Mouse (Mus musculus): ENCODE results near the gene Snx8.

Snx8 gene

DNA sequence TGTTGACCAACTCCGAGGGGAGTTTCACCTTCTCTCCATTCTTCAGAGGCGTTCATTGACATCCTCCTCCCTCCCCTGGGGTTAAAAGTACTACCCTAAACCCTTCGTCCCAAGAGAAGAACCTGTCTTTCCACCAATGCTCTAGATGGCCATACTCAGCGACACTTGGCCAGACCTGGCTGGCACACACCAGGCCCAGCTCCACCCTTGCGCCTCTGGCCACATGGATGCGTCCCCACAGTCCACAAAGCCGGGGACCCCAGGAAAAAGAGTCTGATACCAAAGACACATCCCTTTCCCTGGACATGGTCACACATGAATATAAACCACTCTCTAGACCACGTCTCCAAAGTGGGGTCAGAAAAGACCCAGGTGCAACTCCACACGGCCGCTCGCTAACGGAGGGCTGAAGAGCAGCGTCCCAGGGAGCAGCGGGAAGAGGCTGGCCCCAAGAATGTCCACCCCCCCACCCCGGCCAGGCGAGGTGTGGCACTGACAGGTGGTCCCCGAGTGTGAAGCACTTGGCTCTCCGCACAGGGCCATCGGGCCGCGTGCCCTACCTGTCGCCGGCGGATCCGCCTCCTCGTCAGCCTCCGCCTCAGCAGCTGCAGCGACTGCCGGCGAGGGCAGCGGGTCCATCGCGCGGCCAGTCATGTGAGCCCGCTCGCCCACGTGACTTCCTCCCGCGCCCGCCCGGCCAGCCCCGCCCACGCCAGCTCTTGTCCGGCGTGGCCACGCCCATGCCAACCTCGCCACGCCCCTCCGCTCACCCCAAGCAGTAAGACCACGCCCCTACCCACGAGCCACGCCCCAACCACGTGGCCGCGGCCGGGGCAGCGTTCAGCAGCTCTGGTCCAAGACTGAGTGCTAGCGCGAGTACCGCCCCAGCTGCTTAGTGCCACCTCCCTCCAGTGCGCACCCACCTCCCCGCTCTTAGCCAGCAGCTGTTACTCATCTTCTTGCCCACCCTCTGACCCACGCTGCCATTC, at the start of gene Snx8:
Gene Snx8 (minus strand): TSS at position 675 of the 989 bp plus-strand sequence.
- peak; percentile 65 for DNase-seq (ENCODE audit: low spot score)

GRCm38 (mm10) chr5:140425016-140425783, 36.1 kb upstream of the Snx8 start:
- no peak for DNase-seq (ENCODE audit: low spot score)

GRCm38 (mm10) chr5:140420616-140421015, 31.6 kb upstream of the Snx8 start:
- DNase-seq (ENCODE audit: low spot score) = no peak

DNA sequence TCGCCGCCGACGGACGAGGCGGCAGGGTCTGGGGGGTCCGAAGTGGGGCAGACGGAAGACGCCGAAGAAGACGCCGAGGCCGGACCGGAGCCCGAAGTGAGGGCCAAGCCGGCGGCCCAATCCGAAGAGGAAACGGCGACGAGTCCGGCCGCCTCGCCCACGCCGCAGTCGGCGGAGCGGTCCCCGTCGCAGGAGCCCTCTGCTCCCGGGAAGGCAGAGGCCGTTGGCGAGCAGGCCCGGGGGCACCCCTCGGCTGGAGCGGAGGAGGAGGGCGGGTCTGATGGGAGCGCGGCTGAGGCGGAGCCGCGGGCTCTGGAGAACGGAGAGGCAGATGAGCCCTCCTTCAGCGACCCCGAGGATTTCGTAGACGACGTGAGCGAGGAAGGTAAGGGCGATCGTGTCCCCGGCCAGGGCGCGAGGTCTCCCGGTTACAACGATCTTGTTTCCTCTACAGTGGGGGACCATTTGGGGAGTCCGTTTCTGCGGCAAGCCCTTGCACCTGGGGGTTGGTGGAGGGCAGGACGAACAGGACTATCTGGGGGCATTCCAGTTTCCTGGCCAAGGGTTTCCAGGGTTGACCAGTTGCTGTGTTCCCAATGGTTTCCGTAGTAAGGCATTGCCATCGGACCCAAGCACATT, 30.5 kb upstream of the Snx8 start:
- DNase-seq (ENCODE audit: low spot score) = no peak

- peak; percentile 88 for DNase-seq (ENCODE audit: low spot score)
Observed at GRCm38 (mm10) chr5:140418489-140419441, 29.7 kb upstream of the Snx8 start, which contains the start of gene Eif3b. Gene Eif3b, plus strand, starts transcription at chr5:140419328.

- DNase-seq (ENCODE audit: low spot score) = no peak
Observed at GRCm38 (mm10) chr5:140418106-140418488, 29.0 kb upstream of the Snx8 start.

GRCm38 (mm10) chr5:140414647-140415046, 25.6 kb upstream of the Snx8 start:
- no peak for DNase-seq (ENCODE audit: low spot score)

DNA sequence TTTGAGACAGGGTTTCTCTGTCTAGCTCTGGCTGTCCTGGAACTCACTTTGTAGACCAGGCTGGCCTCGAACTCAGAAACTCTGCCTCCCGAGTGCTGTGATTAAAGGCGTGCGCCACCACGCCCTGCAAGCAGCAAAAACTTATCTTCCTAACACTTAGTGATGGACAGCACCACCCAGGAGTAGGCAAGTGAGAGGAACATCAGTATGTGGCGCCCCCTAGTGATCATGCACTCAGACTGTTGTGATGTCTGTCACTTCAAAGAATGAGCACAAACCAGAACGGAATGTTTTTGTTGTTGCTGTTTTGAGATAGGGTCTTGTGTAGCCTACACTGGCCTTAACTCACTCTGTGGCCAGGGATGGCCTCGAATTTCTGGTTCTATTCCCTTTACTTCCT, 22.3 kb upstream of the Snx8 start:
- peak; percentile 63 for DNase-seq (ENCODE audit: low spot score)

- no peak for DNase-seq (ENCODE audit: low spot score)
Observed at GRCm38 (mm10) chr5:140408801-140409200, 19.7 kb upstream of the Snx8 start.

DNA sequence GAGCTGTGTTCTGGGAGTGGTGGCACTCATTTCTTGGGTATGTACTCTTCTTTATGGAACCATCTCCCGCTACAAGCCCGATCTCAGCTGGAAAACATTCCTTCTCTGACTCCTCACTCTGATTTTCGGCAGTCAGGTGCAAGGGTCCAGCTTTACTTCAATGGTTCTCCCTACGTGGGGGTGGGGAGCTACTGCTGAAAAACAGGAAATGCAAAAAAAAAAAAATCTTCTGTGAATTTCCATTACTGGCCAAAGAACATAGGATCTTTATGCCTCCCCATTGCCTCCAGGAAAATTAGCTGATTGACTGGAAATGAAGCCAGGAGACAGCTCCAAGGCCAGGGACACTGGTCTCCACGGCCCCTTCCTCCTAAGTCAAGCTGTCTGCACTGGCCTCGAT, 17.6 kb upstream of the Snx8 start:
- no peak for DNase-seq (ENCODE audit: low spot score)

DNA sequence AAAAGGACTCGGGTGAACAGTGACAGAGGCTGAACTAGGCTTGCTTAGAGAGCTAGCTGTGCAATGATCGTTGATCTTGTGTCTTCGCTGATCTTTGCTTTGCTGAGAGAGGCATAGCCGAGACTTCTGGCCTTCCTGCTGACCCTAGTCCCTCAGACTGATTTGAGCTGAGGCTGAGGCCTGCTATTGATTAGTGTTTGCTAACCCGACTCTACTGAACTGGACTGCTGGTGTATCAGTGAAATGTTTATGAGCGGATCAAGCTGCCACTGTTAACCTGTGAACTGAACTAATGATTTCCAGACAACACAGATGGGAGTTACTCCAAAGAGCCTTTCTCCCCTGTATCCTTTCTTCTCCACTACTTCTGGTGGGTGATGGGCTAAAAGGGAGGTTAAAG, 16.1 kb upstream of the Snx8 start:
- no peak for DNase-seq (ENCODE audit: low spot score)

DNA sequence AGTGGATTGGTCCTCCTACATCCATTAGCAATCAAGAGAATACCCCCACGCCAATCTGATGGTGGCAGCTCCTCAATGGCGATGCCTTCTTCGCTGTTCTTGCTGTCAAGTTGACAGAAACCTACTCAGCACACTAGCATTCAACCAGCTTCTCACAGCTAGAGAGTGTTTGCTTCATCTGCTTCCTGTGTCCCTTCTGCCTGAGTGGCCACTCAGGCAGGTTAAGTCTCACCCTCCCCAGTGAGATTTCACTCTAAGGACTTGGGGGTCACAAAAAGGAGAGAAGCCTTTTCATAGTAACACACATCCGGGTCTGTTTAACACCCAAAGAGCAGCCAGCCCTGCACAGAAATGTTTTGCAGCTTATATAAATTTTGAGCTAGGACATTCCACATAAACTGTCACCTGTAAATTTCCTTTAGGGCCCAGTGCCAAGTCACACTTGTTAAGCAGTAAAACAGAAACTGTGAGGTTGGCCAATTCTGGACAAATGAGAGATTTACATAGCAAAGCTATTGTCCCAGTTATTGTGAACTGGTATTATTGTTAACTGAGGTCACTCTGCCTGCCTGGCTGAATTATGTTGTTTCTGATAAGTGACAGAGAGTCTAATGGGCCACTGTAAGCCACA, 13.7 kb upstream of the Snx8 start:
- no peak for DNase-seq (ENCODE audit: low spot score)

DNA sequence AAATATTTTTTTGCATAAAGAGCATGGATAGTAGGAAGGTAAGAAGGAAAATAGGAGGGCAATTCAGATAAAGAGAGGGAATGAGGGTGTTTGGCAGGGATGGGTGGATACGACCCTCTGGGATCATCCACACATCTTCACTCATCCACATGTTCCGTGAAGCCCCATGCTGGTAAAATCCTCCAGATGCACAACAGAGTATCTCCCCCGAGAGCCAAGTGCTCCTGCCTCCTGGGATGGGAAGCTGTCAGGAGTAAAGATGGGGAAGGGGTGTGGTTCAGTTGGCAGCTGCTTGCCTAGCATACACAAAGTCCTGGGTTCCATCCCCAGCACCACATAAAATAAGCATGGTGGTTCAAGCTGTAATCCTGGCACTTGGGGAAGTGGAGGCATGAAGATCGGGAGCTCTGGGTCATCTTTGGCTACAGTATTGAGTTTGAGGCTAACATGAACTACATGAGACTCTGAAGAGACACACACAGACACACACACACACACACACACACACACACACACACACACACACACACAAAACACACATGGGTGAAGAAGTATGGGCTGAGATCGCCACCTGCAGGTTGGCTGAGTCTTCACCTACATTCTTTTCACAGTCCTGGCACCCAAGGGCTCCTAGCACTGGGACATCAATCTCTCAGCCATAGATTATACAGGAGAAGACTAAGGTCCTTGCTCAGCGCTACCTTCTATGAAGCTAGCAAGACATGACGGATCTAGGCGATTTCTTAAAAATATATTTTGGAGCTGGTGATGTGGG, 7.3 kb upstream of the Snx8 start:
- peak; percentile 31 for DNase-seq (ENCODE audit: low spot score)

- no peak for DNase-seq (ENCODE audit: low spot score)
Observed at GRCm38 (mm10) chr5:140392701-140393100, 3.6 kb upstream of the Snx8 start.

GRCm38 (mm10) chr5:140391981-140392380, 2.9 kb upstream of the Snx8 start:
- no peak for DNase-seq (ENCODE audit: low spot score)

DNA sequence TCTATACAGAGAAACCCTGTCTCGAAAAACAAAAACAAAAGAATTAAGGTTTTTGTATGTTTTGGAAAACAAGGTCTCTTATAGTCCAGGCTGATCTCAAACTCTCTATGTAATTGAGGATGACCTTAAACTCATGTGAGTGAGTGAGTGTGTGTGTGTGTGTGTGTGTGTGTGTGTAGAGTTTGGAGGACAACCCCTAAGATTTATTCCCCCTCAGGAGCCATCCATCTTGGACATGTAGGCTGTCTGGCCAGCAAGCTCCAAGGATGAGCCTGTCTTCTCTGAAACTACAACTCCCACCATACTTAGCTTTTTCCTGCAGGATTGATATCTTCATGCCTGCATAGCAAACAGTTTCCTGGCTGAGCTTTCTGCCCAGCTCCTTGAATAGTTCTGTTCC, 2.4 kb upstream of the Snx8 start:
- DNase-seq (ENCODE audit: low spot score) = no peak

DNA sequence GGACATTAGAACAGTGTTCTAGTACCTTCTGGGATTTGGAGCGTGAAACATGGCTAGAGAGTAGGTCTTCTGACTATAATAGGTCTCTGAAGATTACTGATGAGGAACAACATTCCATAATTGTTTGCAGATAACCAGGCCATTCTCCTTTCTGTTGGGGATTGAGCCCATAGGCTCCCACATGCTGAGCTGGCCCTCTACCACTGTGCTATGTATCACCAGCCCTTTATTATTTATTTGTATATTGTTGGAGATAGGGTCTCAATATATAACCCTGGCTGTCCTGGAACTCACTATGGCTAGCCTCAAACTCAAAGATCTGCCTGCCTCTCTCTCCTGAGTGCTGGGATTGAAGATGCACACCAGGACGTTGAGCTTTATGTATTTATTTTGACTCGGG, 585 bp upstream of the Snx8 start:
- no peak for DNase-seq (ENCODE audit: low spot score)

DNA sequence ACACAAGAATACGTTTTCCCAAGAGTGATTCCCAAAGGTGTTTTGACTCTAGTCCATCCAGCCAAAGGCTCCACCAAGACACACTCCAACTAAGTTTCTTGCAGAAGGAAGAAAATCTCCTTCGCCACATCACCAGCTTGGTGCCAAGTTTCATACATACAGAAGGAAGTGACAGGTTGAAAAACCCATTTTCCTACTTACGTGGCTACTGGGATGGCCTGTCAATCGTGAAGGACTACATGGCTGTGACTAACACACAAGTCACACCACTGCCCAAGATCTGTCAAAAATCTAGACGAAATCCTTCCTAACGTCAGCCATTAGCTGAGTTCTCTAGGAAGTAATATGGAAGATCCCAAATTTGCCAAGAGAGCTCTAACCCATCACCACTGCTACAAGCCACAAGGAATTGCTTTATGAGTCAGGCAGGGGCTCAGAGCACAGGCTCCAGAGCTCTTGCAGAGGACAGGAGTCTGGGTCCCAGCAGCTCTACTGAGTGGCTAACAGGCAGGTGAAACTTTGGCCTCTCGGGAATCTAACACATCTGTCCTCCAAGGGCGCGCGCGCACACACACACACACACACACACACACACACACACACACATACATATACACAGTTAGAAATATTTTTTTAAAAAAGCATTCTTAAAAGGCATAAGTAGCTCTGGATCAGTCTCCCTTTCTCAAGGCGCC, 1.1 kb downstream of the Snx8 start:
- DNase-seq (ENCODE audit: low spot score) = no peak

GRCm38 (mm10) chr5:140387236-140387635, 1.8 kb downstream of the Snx8 start:
- no peak for DNase-seq (ENCODE audit: low spot score)

Measured in T-cell, adult 2 months (primary cell).